Mouse (Mus musculus) heart, embryonic 15.5 days (tissue): ENCODE data around the gene 4930544D05Rik. TPM values are rescaled to one million over a fixed set of nuclear protein-coding genes. Genes with fewer than 3 reads are reported as not detected.

ENCODE experiments used
- ATAC-seq: fragments of 200-750 bp; cut with Nextera tagmentation; replicated peaks from 2 replicates; pipeline ENCODE4 v1.8.0; 2017; ENCODE audit warnings: low read depth, moderate TSS enrichment; ENCODE audit not compliant: insufficient number of reproducible peaks, insufficient read depth, low FRiP score
- H3K27ac ChIP-seq: fragments of 300-500 bp; sonication (generic); 2 replicates; pipeline ENCODE4 v1.5.1; 2015; ENCODE audit warnings: mild to moderate bottlenecking, inconsistent platforms
- H3K27me3 ChIP-seq: fragments of 300-500 bp; sonication (generic); 2 replicates; pipeline ENCODE4 v1.6.1; 2015; ENCODE audit warnings: inconsistent platforms
- H3K36me3 ChIP-seq: fragments of 300-500 bp; sonication (generic); 2 replicates; pipeline ENCODE4 v1.6.1; 2015; ENCODE audit warnings: mild to moderate bottlenecking, inconsistent platforms
- H3K4me1 ChIP-seq: fragments of 300-500 bp; sonication (generic); replicated peaks from 2 replicates; pipeline ENCODE4 v1.6.1; 2015; ENCODE audit warnings: inconsistent platforms
- H3K4me2 ChIP-seq: fragments of 300-500 bp; sonication (generic); 2 replicates; pipeline ENCODE4 v1.6.1; 2015; ENCODE audit warnings: inconsistent platforms, mild to moderate bottlenecking, moderate library complexity
- H3K4me3 ChIP-seq: fragments of 300-500 bp; sonication (generic); 2 replicates; pipeline ENCODE4 v1.5.1; 2015; ENCODE audit warnings: mild to moderate bottlenecking, inconsistent platforms
- H3K9ac ChIP-seq: fragments of 300-500 bp; sonication (generic); 2 replicates; pipeline ENCODE4 v1.6.1; 2015; ENCODE audit warnings: mild to moderate bottlenecking, inconsistent platforms
- H3K9me3 ChIP-seq: fragments of 300-500 bp; sonication (generic); replicated peaks from 2 replicates; pipeline ENCODE4 v1.6.1; 2016; ENCODE audit warnings: inconsistent platforms
- WGBS: fragments of 180-500 bp; shearing (Covaris S2); methylation state at CpG from one replicate; pipeline ENCODE4 v1.1.7; 2015; ENCODE audit warnings: mixed read lengths; 5-methylcytosine and 5-hydroxymethylcytosine counted together
- polyA plus RNA-seq: library from polyadenylated mRNA; unstranded; fragments of >200 nt; fragmentation: Nextera tagmentation; extraction: Ambion mirVana; gene quantifications from 2 replicates; pipeline ENCODE4 v1.2.1, GENCODE M21; 2015

Gene 4930544D05Rik
- polyA plus RNA-seq, 1 experiment from 2014 or later = not detected

DNA sequence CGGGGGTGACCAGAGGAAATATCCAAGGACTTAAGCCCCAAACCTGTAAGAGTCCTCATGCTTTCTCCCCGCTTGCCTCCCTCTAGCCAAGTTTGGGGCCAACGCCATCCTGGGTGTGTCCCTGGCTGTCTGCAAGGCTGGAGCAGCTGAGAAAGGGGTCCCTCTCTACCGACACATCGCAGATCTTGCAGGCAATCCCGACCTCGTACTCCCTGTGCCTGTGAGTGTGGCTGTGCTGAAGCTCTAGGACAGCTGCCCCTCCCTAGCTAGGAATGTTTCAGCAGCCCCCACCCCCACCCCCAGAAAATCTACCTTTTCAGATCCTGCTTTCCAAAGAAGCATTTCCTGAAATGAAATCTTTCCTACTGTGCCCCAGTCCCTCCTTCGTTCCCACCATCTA lies 43.3 kb downstream of the 4930544D05Rik start:
- Histone ChIP-seq H3K4me3 (peak overlapping the region; percentile 98), H3K27ac (no peak overlapping the region), H3K36me3 (peaks cover 30% of the 10 kb centered on the region), H3K4me1 (peaks cover 53% of the 10 kb centered on the region), H3K4me2 (peak overlapping the region; percentile 93), H3K9me3 (no peaks in the 10 kb centered on the region), H3K27me3 (no peaks in the 10 kb centered on the region), H3K9ac (no peak overlapping the region)
- 56% methylated on average over 8 of the region's 8 CpGs for whole genome bisulfite sequencing
- no peak for ATAC-seq

DNA sequence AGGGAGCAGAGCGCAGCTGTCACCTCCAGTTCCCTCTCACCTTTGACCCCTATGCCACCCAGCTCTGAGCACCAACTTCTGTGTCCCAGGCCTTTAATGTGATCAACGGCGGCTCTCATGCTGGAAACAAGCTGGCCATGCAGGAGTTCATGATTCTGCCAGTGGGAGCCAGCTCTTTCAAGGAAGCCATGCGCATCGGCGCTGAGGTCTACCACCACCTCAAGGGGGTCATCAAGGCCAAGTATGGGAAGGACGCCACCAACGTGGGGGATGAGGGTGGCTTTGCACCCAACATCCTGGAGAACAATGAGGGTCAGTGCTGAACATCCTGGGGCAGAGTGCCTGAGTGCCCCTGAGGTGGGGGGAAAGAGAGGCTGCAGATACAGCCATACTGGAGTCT lies 44.9 kb downstream of the 4930544D05Rik start:
- no peak overlapping the region for H3K27ac ChIP-seq
- peaks cover 46% of the 10 kb centered on the region for H3K36me3 ChIP-seq
- 83% methylated on average over 8 of the region's 8 CpGs for WGBS
- H3K4me2 ChIP-seq = no peak overlapping the region
- no peak overlapping the region for H3K4me3 ChIP-seq
- ATAC-seq = no peak
- H3K27me3 ChIP-seq = no peaks in the 10 kb centered on the region
- H3K9me3 ChIP-seq = no peaks in the 10 kb centered on the region
- no peak overlapping the region for H3K9ac ChIP-seq
- H3K4me1 ChIP-seq = peaks cover 49% of the 10 kb centered on the region

DNA sequence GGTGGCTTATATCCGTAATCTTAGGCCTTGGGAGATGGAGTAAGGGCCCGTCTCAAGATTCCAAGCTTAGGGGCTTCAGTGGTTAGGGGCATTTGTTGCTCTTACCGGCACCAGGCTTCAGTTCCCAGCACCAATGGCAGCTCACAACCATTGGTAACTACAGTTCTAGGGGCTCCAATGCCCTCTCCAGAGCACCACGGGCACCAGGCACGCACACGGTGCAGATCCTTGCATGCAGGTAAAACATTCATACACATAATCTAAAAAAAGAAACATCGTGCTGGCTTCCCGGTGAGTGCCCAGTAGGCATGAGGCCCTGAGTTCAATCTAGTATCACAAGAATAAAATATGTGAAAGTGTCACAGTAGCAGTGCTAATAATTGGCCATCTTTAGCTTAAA lies 47.5 kb downstream of the 4930544D05Rik start:
- Histone ChIP-seq H3K27ac (no peak overlapping the region), H3K9ac (no peak overlapping the region), H3K36me3 (peaks cover 56% of the 10 kb centered on the region), H3K9me3 (no peaks in the 10 kb centered on the region), H3K4me3 (no peak overlapping the region), H3K4me1 (peaks cover 39% of the 10 kb centered on the region), H3K4me2 (no peak overlapping the region), H3K27me3 (no peaks in the 10 kb centered on the region)
- no peak for ATAC-seq
- WGBS = 72% methylated on average over 8 of the region's 8 CpGs

DNA sequence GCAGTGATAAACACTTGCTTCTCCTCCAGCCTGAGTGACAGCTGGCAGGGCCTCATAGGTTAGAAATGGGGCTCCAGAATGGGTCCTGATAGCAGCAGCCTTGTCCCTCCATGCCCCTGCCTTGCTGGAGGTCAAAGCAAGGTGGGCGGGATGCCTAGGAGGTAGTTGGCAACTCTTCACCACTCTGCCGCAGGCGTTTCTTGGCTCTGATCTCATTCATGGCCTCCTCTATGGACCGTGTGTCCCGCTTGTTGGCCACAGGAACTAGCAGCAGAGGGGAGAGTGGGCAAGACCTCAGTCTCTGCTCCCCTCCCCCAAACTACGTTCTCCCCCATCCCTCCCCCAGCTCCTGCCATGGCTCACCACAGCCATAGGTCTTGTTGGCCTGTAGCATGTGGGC lies 48.3 kb downstream of the 4930544D05Rik start:
- H3K9ac ChIP-seq = no peak overlapping the region
- 65% methylated on average over 6 of the region's 6 CpGs for WGBS
- H3K4me1 ChIP-seq = peaks cover 31% of the 10 kb centered on the region
- H3K27me3 ChIP-seq = no peaks in the 10 kb centered on the region
- H3K9me3 ChIP-seq = no peaks in the 10 kb centered on the region
- H3K4me3 ChIP-seq = no peak overlapping the region
- no peak overlapping the region for H3K4me2 ChIP-seq
- H3K27ac ChIP-seq = no peak overlapping the region; the same call in 1 of the 2 replicates
- peaks cover 56% of the 10 kb centered on the region for H3K36me3 ChIP-seq
- no peak for ATAC-seq

DNA sequence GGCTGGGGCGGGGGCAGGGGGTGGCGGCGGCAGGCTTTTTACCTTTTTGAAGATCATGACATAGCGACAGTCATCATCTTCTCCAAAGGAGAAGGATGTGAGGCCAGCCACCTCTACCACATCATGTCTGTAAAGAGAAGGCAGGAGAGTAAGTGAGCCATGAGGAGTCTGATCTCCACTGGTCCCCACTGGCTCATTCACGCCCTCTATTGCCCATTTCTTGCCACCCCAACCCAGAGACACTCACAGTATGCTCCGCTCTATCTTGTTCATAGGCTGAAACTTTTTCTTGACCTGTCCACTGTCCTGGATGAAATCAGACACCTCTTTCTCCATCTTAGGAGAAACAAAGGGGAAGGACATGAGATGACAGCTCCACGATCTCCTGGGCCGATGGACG lies 49.1 kb downstream of the 4930544D05Rik start:
- 93% methylated on average over 9 of the region's 9 CpGs for WGBS

More for the DNA sequence above, 49.1 kb downstream of the 4930544D05Rik start:
- no peak overlapping the region for H3K27ac ChIP-seq
- H3K4me1 ChIP-seq = peaks cover 28% of the 10 kb centered on the region
- no peaks in the 10 kb centered on the region for H3K27me3 ChIP-seq
- no peak for ATAC-seq
- H3K9ac ChIP-seq = no peak overlapping the region
- no peak overlapping the region for H3K4me2 ChIP-seq
- H3K36me3 ChIP-seq = peaks cover 56% of the 10 kb centered on the region
- H3K4me3 ChIP-seq = no peak overlapping the region
- H3K9me3 ChIP-seq = no peaks in the 10 kb centered on the region

Other genes starting within 250 kb of the 4930544D05Rik start
- gene Pelp1, start 205.8 kb upstream of the 4930544D05Rik start, polyA plus RNA-seq = 17.6 and 24.3 TPM in 2 replicates
- gene Arrb2, start 183.2 kb upstream of the 4930544D05Rik start, polyA plus RNA-seq = 11.4 and 14.7 TPM in 2 replicates
- gene Med11, start 163.9 kb upstream of the 4930544D05Rik start, polyA plus RNA-seq = 19.5 and 24.2 TPM in 2 replicates
- 1.5 and 1.8 TPM in 2 replicates for gene Zmynd15, start 156.4 kb upstream of the 4930544D05Rik start, polyA plus RNA-seq
- gene Cxcl16, start 155.9 kb upstream of the 4930544D05Rik start, polyA plus RNA-seq = 9.0 and 10.2 TPM in 2 replicates
- gene Tm4sf5, start 110.6 kb upstream of the 4930544D05Rik start, polyA plus RNA-seq = 4.9 and 5.4 TPM in 2 replicates
- 0.19 and 0.37 TPM in 2 replicates for gene Vmo1, start 101.2 kb upstream of the 4930544D05Rik start, polyA plus RNA-seq
- 0.42 TPM in 1 of 2 replicates, not detected in the other for gene Gltpd2, start 96.7 kb upstream of the 4930544D05Rik start, polyA plus RNA-seq
- 509 and 590 TPM in 2 replicates for gene Psmb6, start 90.5 kb upstream of the 4930544D05Rik start, polyA plus RNA-seq
- gene Gm40193, start 82.9 kb upstream of the 4930544D05Rik start, polyA plus RNA-seq = not detected in 2 replicates
- 10.4 and 11.7 TPM in 2 replicates for gene Pld2, start 75.8 kb upstream of the 4930544D05Rik start, polyA plus RNA-seq
- 8.1 and 11.8 TPM in 2 replicates for gene Mink1, start 53.0 kb upstream of the 4930544D05Rik start, polyA plus RNA-seq
- 0.30 TPM in 1 of 2 replicates, not detected in the other for gene Chrne, start 3.4 kb downstream of the 4930544D05Rik start, polyA plus RNA-seq
- gene Gp1ba, start 23.3 kb downstream of the 4930544D05Rik start, polyA plus RNA-seq = 0.62 and 0.67 TPM in 2 replicates
- gene Rnf167, start 31.4 kb downstream of the 4930544D05Rik start, polyA plus RNA-seq = 75.1 and 81.2 TPM in 2 replicates
- gene Slc25a11, start 31.6 kb downstream of the 4930544D05Rik start, polyA plus RNA-seq = 279 TPM in 2 replicates
- 1,318 and 1,359 TPM in 2 replicates for gene Pfn1, start 38.8 kb downstream of the 4930544D05Rik start, polyA plus RNA-seq
- gene Eno3, start 41.4 kb downstream of the 4930544D05Rik start, polyA plus RNA-seq = 389 and 492 TPM in 2 replicates
- gene Spag7, start 53.6 kb downstream of the 4930544D05Rik start, polyA plus RNA-seq = 168 and 186 TPM in 2 replicates
- gene Camta2, start 72.3 kb downstream of the 4930544D05Rik start, polyA plus RNA-seq = 11.3 and 16.0 TPM in 2 replicates
- 1.4 and 2.2 TPM in 2 replicates for gene Inca1, start 84.3 kb downstream of the 4930544D05Rik start, polyA plus RNA-seq
- gene Kif1c, start 84.7 kb downstream of the 4930544D05Rik start, polyA plus RNA-seq = 5.3 and 5.5 TPM in 2 replicates
- gene Zfp3, start 148.4 kb downstream of the 4930544D05Rik start, polyA plus RNA-seq = 8.4 and 9.3 TPM in 2 replicates
- 0.45 and 0.60 TPM in 2 replicates for gene Scimp, start 196.7 kb downstream of the 4930544D05Rik start, polyA plus RNA-seq
- gene Rabep1, start 228.9 kb downstream of the 4930544D05Rik start, polyA plus RNA-seq = 26.4 and 29.1 TPM in 2 replicates